Mouse (Mus musculus) CH12.LX (cell line): ENCODE results near the gene Adam12. TPM values are rescaled to one million over a fixed set of nuclear protein-coding genes. Genes with fewer than 3 reads are reported as not detected.

ENCODE experiments used
- DNase-seq: peaks from one replicate; pipeline ENCODE4 v3.0.0-alpha.2; 2013; ENCODE audit errors: extremely low read depth
- H3K27ac ChIP-seq: 2 replicates; pipeline ENCODE4 v1.5.1; 2012; ENCODE audit warnings: low read depth, mild to moderate bottlenecking, control low read depth, moderate library complexity; ENCODE audit not compliant: insufficient read depth
- H3K27me3 ChIP-seq: replicated peaks from 2 replicates; pipeline ENCODE3; 2012; ENCODE audit warnings: inconsistent platforms
- H3K36me3 ChIP-seq, 2 experiments: replicated peaks in 1 of 2; 2 replicates each; pipeline versions ENCODE3 to v1.6.1; 2012; ENCODE audit warnings: inconsistent platforms in 1 of 2, low read length in 1 of 2, mild to moderate bottlenecking in 1 of 2, mixed read lengths in 1 of 2, moderate library complexity in 1 of 2; ENCODE audit not compliant: control insufficient read depth in 1 of 2, insufficient read depth in 1 of 2
- H3K4me1 ChIP-seq, 2 experiments: 2 replicates each; pipeline ENCODE4 v1.6.1; 2012; ENCODE audit warnings: inconsistent platforms in 1 of 2, moderate library complexity in 1 of 2; ENCODE audit not compliant: insufficient read depth in 2 of 2, control insufficient read depth in 1 of 2
- H3K4me2 ChIP-seq: 2 replicates; pipeline ENCODE4 v1.6.1; 2012; ENCODE audit warnings: low read depth, mild to moderate bottlenecking, control low read depth; ENCODE audit not compliant: poor library complexity, insufficient read depth, severe bottlenecking
- H3K4me3 ChIP-seq, 3 experiments: fragments of 150-350 bp in 1 of 3; sonication (generic) in 1 of 3; replicated peaks in 1 of 3; 2 replicates each; pipeline versions ENCODE3 to v1.5.1; 2011 to 2012; ENCODE audit warnings: low read depth in 2 of 3, low read length in 2 of 3, mild to moderate bottlenecking in 2 of 3, moderate library complexity in 2 of 3, control low read depth in 1 of 3, improper control_type of control experiment in 1 of 3, inconsistent platforms in 1 of 3, mixed read lengths in 1 of 3; ENCODE audit not compliant: poor library complexity in 1 of 3
- H3K79me2 ChIP-seq: replicated peaks from 2 replicates; pipeline ENCODE4 v1.6.1; 2012; ENCODE audit warnings: mild to moderate bottlenecking, moderate library complexity; ENCODE audit not compliant: control insufficient read depth, poor library complexity, insufficient read depth, severe bottlenecking; ENCODE audit errors: extremely low read depth
- H3K9ac ChIP-seq: 2 replicates; pipeline ENCODE4 v1.6.1; 2012; ENCODE audit warnings: low read depth, mild to moderate bottlenecking, control low read depth, moderate library complexity; ENCODE audit not compliant: insufficient read depth
- H3K9me3 ChIP-seq: replicated peaks from 2 replicates; pipeline ENCODE3; 2012; ENCODE audit warnings: low read length, inconsistent platforms, mixed read lengths
- BHLHE40 ChIP-seq: IDR thresholded peaks from 2 replicates; pipeline ENCODE4 v1.6.1; 2011; ENCODE audit warnings: mild to moderate bottlenecking, low read depth, low read length, improper control_type of control experiment
- CHD1 ChIP-seq: IDR thresholded peaks from 2 replicates; pipeline ENCODE4 v1.6.1; 2012; ENCODE audit warnings: low read depth, low read length, improper control_type of control experiment, inconsistent platforms
- E2F4 ChIP-seq: IDR thresholded peaks from 2 replicates; pipeline ENCODE4 v1.6.1; 2011; ENCODE audit warnings: low read depth, low read length, improper control_type of control experiment; ENCODE audit not compliant: insufficient replicate concordance
- ELF1 ChIP-seq: IDR thresholded peaks from 2 replicates; pipeline ENCODE4 v1.6.1; 2014; ENCODE audit warnings: low read depth, mild to moderate bottlenecking, inconsistent platforms, low read length, improper control_type of control experiment
- EP300 ChIP-seq: IDR thresholded peaks from 2 replicates; pipeline ENCODE4 v1.6.1; 2011; ENCODE audit warnings: low read length, improper control_type of control experiment
- ETS1 ChIP-seq: conservative IDR thresholded peaks from 2 replicates; pipeline ENCODE4 v1.6.1; 2012; ENCODE audit warnings: low read depth, mild to moderate bottlenecking, inconsistent platforms, low read length, improper control_type of control experiment, moderate library complexity
- GABPA ChIP-seq: IDR thresholded peaks from 2 replicates; pipeline ENCODE4 v1.6.1; 2012; ENCODE audit warnings: low read depth, low read length, improper control_type of control experiment, inconsistent platforms; ENCODE audit not compliant: insufficient replicate concordance
- HCFC1 ChIP-seq: IDR thresholded peaks from 2 replicates; pipeline ENCODE4 v1.6.1; 2012; ENCODE audit warnings: low read depth, mild to moderate bottlenecking, inconsistent platforms, low read length, improper control_type of control experiment
- IRF4 ChIP-seq: IDR thresholded peaks from 2 replicates; pipeline ENCODE4 v1.6.1; 2014; ENCODE audit warnings: low read depth, mild to moderate bottlenecking, inconsistent platforms, low read length, improper control_type of control experiment
- JUN ChIP-seq: IDR thresholded peaks from 2 replicates; pipeline ENCODE4 v1.6.1; 2011; ENCODE audit warnings: low read depth, mild to moderate bottlenecking, low read length, improper control_type of control experiment, moderate library complexity; ENCODE audit not compliant: insufficient read depth
- KAT2A ChIP-seq: IDR thresholded peaks from 2 replicates; pipeline ENCODE4 v1.6.1; 2012; ENCODE audit warnings: low read length, improper control_type of control experiment, inconsistent platforms; ENCODE audit not compliant: insufficient replicate concordance
- MYC ChIP-seq: IDR thresholded peaks from 2 replicates; pipeline ENCODE4 v1.6.1; 2011; ENCODE audit warnings: low read depth, mild to moderate bottlenecking, improper control_type of control experiment, low read length
- NELFE ChIP-seq: IDR thresholded peaks from 2 replicates; pipeline ENCODE4 v1.6.1; 2011; ENCODE audit warnings: low read depth, low read length, improper control_type of control experiment
- POLR2A ChIP-seq: IDR thresholded peaks from 2 replicates; pipeline ENCODE4 v1.6.1; 2011; ENCODE audit warnings: low read depth, mild to moderate bottlenecking, improper control_type of control experiment, low read length
- POLR2AphosphoS2 ChIP-seq: IDR thresholded peaks from 2 replicates; pipeline ENCODE4 v1.6.1; 2011; ENCODE audit warnings: low read depth, low read length, improper control_type of control experiment
- RAD21 ChIP-seq: IDR thresholded peaks from 2 replicates; pipeline ENCODE4 v1.6.1; 2011; ENCODE audit warnings: low read depth, mild to moderate bottlenecking, low read length, improper control_type of control experiment, moderate library complexity
- RCOR1 ChIP-seq: conservative IDR thresholded peaks from 2 replicates; pipeline ENCODE4 v1.6.1; 2012; ENCODE audit warnings: low read depth, mild to moderate bottlenecking, inconsistent platforms, low read length, improper control_type of control experiment
- SMC3 ChIP-seq: IDR thresholded peaks from 2 replicates; pipeline ENCODE4 v1.6.1; 2011; ENCODE audit warnings: low read depth, low read length, improper control_type of control experiment
- TBP ChIP-seq: conservative IDR thresholded peaks from 2 replicates; pipeline ENCODE4 v1.6.1; 2011; ENCODE audit warnings: low read depth, low read length, improper control_type of control experiment
- TCF12 ChIP-seq: IDR thresholded peaks from 2 replicates; pipeline ENCODE4 v1.6.1; 2014; ENCODE audit warnings: low read depth, mild to moderate bottlenecking, inconsistent platforms, low read length, improper control_type of control experiment
- ZC3H11A ChIP-seq: IDR thresholded peaks from 2 replicates; pipeline ENCODE4 v1.6.1; 2012; ENCODE audit warnings: low read depth, mild to moderate bottlenecking, inconsistent platforms, low read length, improper control_type of control experiment
- ZKSCAN1 ChIP-seq: IDR thresholded peaks from 2 replicates; pipeline ENCODE4 v1.6.1; 2012; ENCODE audit warnings: low read depth, inconsistent platforms, low read length, improper control_type of control experiment, borderline replicate concordance
- ZNF384 ChIP-seq: IDR thresholded peaks from 2 replicates; pipeline ENCODE4 v1.6.1; 2012; ENCODE audit warnings: low read depth, low read length, improper control_type of control experiment, inconsistent platforms
- dilution Hi-C: fragments of 300-500 bp; cut with MboI; formaldehyde crosslinking; loops from 2 replicates; pipeline ENCODE4 v1.14.3; 2020; ENCODE audit warnings: low sequenced_read_pairs; ENCODE audit not compliant: extremely low pct_unique_long_range_greater_than_20kb, extremely low pct_ligation_motif_present
- in situ Hi-C: fragments of 300-500 bp; cut with MboI; formaldehyde crosslinking; loops from 3 replicates; pipeline ENCODE4 v1.14.3; 2019; ENCODE audit warnings: low sequenced_read_pairs, low pct_ligation_motif_present, low pct_unique_long_range_greater_than_20kb, mixed read lengths
- polyA plus RNA-seq: library from polyadenylated mRNA; unstranded; fragments of >175 nt; gene quantifications from 2 replicates; pipeline ENCODE4 v1.2.1, GENCODE M21; 2012; ENCODE audit warnings: low read depth; ENCODE audit not compliant: insufficient read length
- total RNA-seq, 2 experiments: library from RNA; depleted of rRNA; stranded (reverse); fragments of 300-350 nt in 1 of 2; fragments of >200 nt in 1 of 2; gene quantifications; 2 replicates each; pipeline ENCODE4 v1.2.3; 2012 to 2014

The Adam12 gene
- total and polyA plus RNA-seq, 3 experiments, result not detected

DNA sequence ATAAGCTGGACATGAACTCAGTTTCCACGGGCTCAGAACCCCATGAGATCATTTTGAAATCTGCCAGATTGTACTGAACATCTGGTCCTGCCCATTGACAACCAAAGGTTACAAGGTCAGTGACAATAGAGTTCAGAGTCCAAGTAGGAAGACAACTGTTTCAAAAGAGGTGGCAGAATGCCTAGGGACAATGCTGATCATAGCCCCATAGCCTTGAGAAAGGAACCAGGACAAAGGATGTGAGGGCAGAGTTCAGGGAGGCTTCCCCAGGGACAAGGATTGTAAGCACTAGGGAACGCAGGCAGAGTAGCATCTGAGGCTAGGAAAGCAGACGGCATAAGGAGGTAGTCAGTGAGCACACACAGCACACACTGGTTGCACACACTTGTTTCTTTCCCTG, 38.9 kb downstream of the Adam12 start:
- no peak overlapping the region for H3K4me2 ChIP-seq
- no peaks in the 10 kb centered on the region for H3K4me1 ChIP-seq
- H3K27me3 ChIP-seq, result no peaks in the 10 kb centered on the region
- H3K79me2 ChIP-seq, result no peaks in the 10 kb centered on the region
- H3K9me3 ChIP-seq, result peaks cover 64% of the 10 kb centered on the region
- DNase-seq, result no peak
- in situ Hi-C loops (no loop called here), dilution Hi-C loops (no loop called here)
- H3K36me3 ChIP-seq, result no peaks in the 10 kb centered on the region
- H3K27ac ChIP-seq, result no peak overlapping the region
- TF ChIP-seq POLR2A (no peak), ZNF384 (no peak), EP300 (no peak), ZC3H11A (no peak), RCOR1 (no peak), ELF1 (no peak), IRF4 (no peak), BHLHE40 (no peak), ETS1 (no peak), E2F4 (no peak), RAD21 (no peak), HCFC1 (no peak), MYC (no peak), TBP (no peak), NELFE (no peak), CHD1 (no peak), POLR2AphosphoS2 (no peak), KAT2A (no peak)
- H3K9ac ChIP-seq, result no peak overlapping the region
- no peak overlapping the region for H3K4me3 ChIP-seq

DNA sequence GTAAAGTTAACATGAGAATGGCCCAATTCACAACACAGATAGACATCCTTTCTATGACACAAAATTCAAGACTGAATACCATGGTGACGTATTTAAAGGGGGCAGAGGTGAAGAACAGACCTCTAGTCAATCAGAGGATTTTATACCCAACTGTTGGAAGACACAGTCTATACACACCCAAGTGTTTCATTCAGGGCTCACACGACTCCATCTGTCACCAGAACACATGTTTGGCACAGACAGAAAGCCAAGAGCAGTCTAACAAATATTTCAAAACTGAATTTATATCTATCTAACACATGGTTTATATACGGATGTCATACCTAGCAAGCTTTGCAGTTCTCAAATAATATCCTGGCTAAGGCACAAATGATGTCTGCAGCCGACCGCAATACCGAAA, 41.8 kb downstream of the Adam12 start:
- no peak for DNase-seq
- H3K27me3 ChIP-seq, result no peaks in the 10 kb centered on the region
- H3K27ac ChIP-seq, result no peak overlapping the region
- TF ChIP-seq GABPA, result no peak
- no peak for TF ChIP-seq SMC3
- TF ChIP-seq RAD21, result no peak
- TF ChIP-seq ZKSCAN1, result no peak
- no peak for TF ChIP-seq TCF12
- no peak for TF ChIP-seq JUN
- no peaks in the 10 kb centered on the region for H3K4me1 ChIP-seq
- no peak overlapping the region for H3K9ac ChIP-seq
- dilution Hi-C loops (no loop called here), in situ Hi-C loops (no loop called here)
- no peak overlapping the region for H3K4me3 ChIP-seq
- no peaks in the 10 kb centered on the region for H3K36me3 ChIP-seq
- H3K9me3 ChIP-seq, result peaks cover 75% of the 10 kb centered on the region
- no peak overlapping the region for H3K4me2 ChIP-seq
- H3K79me2 ChIP-seq, result no peaks in the 10 kb centered on the region
